Mouse (Mus musculus) G1E (cell line): ENCODE results near the gene Oaz3.

Source experiments
- CTCF ChIP-seq: IDR thresholded peaks from 2 replicates; pipeline ENCODE4 v1.5.1; 2012; ENCODE audit warnings: low read depth, low read length, inconsistent platforms, mixed read lengths
- GATA1 ChIP-seq: IDR thresholded peaks from 2 replicates; pipeline ENCODE4 v1.6.1; 2012; ENCODE audit warnings: borderline replicate concordance, low read length, inconsistent platforms, mixed read lengths
- GATA2 ChIP-seq: IDR thresholded peaks from 2 replicates; pipeline ENCODE4 v1.6.1; 2012; ENCODE audit warnings: low read depth, low read length, inconsistent platforms, borderline replicate concordance
- POLR2AphosphoS5 ChIP-seq: IDR thresholded peaks from 2 replicates; pipeline ENCODE4 v1.6.1; 2012; ENCODE audit warnings: low read depth, low read length, inconsistent platforms; ENCODE audit not compliant: insufficient replicate concordance
- TAL1 ChIP-seq: conservative IDR thresholded peaks from 2 replicates; pipeline ENCODE4 v1.6.1; 2012; ENCODE audit warnings: low read depth, low read length, inconsistent platforms, mixed read lengths

DNA sequence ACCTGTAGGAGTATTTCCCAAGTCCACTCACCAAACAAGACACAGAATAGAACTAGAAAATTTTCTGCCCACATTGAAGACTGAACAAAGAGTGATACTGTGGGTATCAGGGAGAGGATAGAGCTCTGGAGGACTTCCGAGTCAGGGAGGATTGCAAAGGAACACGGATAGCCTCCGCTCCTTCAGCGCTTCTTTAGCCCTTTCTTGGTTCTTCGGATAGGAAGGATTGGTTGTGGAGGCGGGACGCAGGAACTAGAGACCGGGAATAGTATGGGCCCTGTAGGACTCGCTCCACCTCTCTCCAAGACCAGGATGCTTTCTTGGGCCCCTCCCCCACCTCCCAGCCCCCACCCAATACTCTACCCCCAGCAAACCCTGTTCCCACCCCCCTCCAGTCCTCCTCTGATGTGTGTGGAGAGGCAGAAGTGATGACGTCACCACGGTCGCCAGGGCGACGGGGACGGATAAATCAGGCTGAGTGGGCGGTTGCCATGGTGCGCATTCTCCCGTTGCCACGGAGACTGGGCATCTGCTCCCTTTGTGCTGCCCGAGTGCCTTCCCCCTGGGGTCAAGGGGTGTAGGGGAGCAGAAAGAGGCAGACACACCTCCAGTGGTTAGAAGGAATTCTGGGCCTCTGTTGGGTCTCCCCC, 40.2 kb upstream of the Oaz3 start:
- TF ChIP-seq CTCF (no peak), TAL1 (no peak), POLR2AphosphoS5 (no peak), GATA2 (no peak), GATA1 (no peak)
